Mouse (Mus musculus): ENCODE results near the gene Fam234b.

DNA sequence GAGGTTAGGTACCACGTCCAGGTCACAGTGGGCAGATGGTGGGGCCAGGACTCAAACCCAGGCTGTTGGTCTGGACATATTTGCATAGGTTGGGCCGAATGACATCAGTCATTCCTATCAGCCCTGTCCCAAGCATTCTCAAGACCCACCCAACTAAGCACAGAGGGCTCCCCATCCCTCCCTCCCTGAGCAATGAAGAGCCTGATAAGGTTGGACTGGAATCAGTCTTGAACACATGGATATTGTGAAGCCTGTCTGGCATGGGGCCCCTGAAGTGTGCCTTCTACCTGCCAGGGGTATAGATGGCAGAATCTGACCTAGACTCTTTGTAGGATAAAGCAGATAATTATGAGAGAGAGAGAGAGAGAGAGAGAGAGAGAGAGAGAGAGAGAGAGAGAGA lies 32.1 kb upstream of the Fam234b start:
- TF ChIP-seq CTCF (conservative IDR thresholded peaks at IDR 0.05; ENCODE audit: insufficient read depth, insufficient read length, low read depth, low read length) (no peak), POLR2A (IDR thresholded peaks at IDR 0.05; ENCODE audit: low read depth, low read length) (no peak)
